Mouse (Mus musculus): Measurements from ENCODE around the gene Nkx2-5.

DNA sequence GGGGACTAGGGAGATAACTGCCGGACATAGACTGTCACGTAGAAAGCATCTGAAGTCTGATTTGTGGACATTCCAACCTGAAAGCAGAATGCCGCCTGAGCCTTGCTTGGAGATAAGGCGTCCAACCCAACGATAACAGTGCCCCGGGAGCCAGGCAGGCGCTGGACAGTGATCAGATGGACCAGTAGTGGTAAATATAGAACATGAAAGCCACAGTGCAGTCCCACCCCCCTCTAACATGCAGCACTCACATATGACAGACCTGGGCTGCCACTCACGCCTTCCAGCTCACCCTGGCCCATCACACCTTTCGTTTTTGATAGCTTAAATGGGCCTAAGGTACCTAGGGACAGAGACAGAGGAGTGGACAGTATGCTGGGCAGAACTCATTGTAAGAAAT is 31.3 kb downstream of the Nkx2-5 start:
- TF ChIP-seq ELF1 (IDR thresholded peaks at IDR 0.05; ENCODE audit: low read depth, low read length) (no peak), CTCF (IDR thresholded peaks at IDR 0.05 in 2 of 3, conservative IDR thresholded peaks at IDR 0.05 in 1 of 3; ENCODE audit: control insufficient read depth in 1 of 3, insufficient read depth in 1 of 3, low read depth in 2 of 3, low read length in 3 of 3, poor library complexity in 1 of 3, severe bottlenecking in 1 of 3) (no peak), ZMIZ1 (IDR thresholded peaks at IDR 0.05; ENCODE audit: low read depth, low read length) (no peak)
